Mouse (Mus musculus) embryonic facial prominence, embryonic 14.5 days (tissue): ENCODE measurements around the gene 4933415A04Rik. TPM values are rescaled to one million over a fixed set of nuclear protein-coding genes. Genes with fewer than 3 reads are reported as not detected.

Experiments
- ATAC-seq: fragments of 200-750 bp; cut with Nextera tagmentation; 2 replicates; pipeline ENCODE4 v1.8.0; 2017; ENCODE audit warnings: low read depth, moderate number of reproducible peaks, moderate TSS enrichment
- DNase-seq: peaks from one replicate; pipeline ENCODE4 v3.0.0-alpha.2; 2015; ENCODE audit warnings: low spot score
- H3K27ac ChIP-seq: fragments of 300-500 bp; sonication (generic); replicated peaks from 2 replicates; pipeline ENCODE4 v1.5.1; 2014; ENCODE audit warnings: low read depth, mild to moderate bottlenecking, low read length, moderate library complexity
- H3K27me3 ChIP-seq: fragments of 300-500 bp; sonication (generic); replicated peaks from 2 replicates; pipeline ENCODE4 v1.6.1; 2014; ENCODE audit warnings: low read length; ENCODE audit not compliant: control insufficient read depth, insufficient read depth
- H3K36me3 ChIP-seq: fragments of 300-500 bp; sonication (generic); 2 replicates; pipeline ENCODE4 v1.6.1; 2014; ENCODE audit warnings: low read length, mixed read lengths; ENCODE audit not compliant: control insufficient read depth, insufficient read depth
- H3K4me1 ChIP-seq: fragments of 300-500 bp; sonication (generic); 2 replicates; pipeline ENCODE4 v1.6.1; 2014; ENCODE audit warnings: antibody characterized with exemption, low read length; ENCODE audit not compliant: control insufficient read depth, insufficient read depth
- H3K4me2 ChIP-seq: fragments of 300-500 bp; sonication (generic); 2 replicates; pipeline ENCODE4 v1.6.1; 2014; ENCODE audit warnings: low read depth, mild to moderate bottlenecking, low read length, moderate library complexity, mixed read lengths
- H3K4me3 ChIP-seq: fragments of 300-500 bp; sonication (generic); 2 replicates; pipeline ENCODE4 v1.5.1; 2014; ENCODE audit warnings: low read depth, mild to moderate bottlenecking, low read length
- H3K9ac ChIP-seq: fragments of 300-500 bp; sonication (generic); 2 replicates; pipeline ENCODE4 v1.6.1; 2014; ENCODE audit warnings: low read depth, mild to moderate bottlenecking, low read length, moderate library complexity, mixed read lengths
- H3K9me3 ChIP-seq: fragments of 300-500 bp; sonication (generic); 2 replicates; pipeline ENCODE4 v1.6.1; 2016; ENCODE audit warnings: low read length; ENCODE audit not compliant: control insufficient read depth
- WGBS: fragments of 180-500 bp; shearing (Covaris S2); extraction: QIAGEN DNeasy Blood & Tissue Kit; methylation state at CpG from one replicate; pipeline ENCODE4 v1.1.7; 2014; 5-methylcytosine and 5-hydroxymethylcytosine counted together
- polyA plus RNA-seq: library from polyadenylated mRNA; unstranded; fragments of >200 nt; fragmentation: Nextera tagmentation; extraction: Ambion mirVana; gene quantifications from 2 replicates; pipeline ENCODE4 v1.2.1, GENCODE M21; 2014

The 4933415A04Rik gene
- polyA plus RNA-seq, 1 experiment from 2014 or later, result 2.2 TPM

GRCm38 (mm10) chr11:43548657-43549435 lies 38.0 kb upstream of the 4933415A04Rik start:
- no peaks in the 10 kb centered on the region for H3K36me3 ChIP-seq
- H3K9me3 ChIP-seq, result no peaks in the 10 kb centered on the region
- H3K4me2 ChIP-seq, result no peak overlapping the region
- ATAC-seq (no peak), DNase-seq (no peak)
- H3K4me3 ChIP-seq, result no peak overlapping the region
- 59% methylated on average over 12 of the region's 12 CpGs for WGBS
- H3K27ac ChIP-seq, result no peak overlapping the region
- peaks cover 10% of the 10 kb centered on the region; the same call in 1 of the 2 replicates for H3K4me1 ChIP-seq
- no peaks in the 10 kb centered on the region for H3K27me3 ChIP-seq
- H3K9ac ChIP-seq, result no peak overlapping the region

DNA sequence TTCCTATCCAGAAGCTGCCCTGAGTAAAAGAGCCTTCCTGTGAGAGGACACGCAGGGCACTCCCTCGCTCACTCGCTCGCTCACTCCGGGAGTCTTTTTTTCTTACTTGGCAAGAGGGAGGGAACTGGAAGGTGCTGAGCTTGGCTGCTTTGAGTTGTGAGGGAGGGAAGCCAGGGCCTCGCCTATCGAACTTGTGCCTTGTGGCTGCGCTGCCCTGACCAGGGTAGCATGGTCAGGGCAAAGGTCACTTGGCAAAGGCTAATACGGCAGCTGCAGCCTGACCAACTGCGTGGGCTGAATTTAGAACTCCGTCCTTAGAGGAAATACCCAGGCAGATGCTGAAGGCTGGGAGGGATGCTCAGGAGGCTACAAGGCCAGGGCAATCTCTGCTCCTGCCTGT lies 37.1 kb upstream of the 4933415A04Rik start:
- Histone ChIP-seq H3K4me1 (peaks cover 10% of the 10 kb centered on the region; the same call in 1 of the 2 replicates), H3K4me2 (no peak overlapping the region), H3K9me3 (no peaks in the 10 kb centered on the region), H3K4me3 (no peak overlapping the region), H3K27me3 (no peaks in the 10 kb centered on the region), H3K36me3 (no peaks in the 10 kb centered on the region), H3K9ac (no peak overlapping the region), H3K27ac (no peak overlapping the region)
- ATAC-seq (no peak), DNase-seq (no peak)
- WGBS, result 40% methylated on average over 11 of the region's 11 CpGs

DNA sequence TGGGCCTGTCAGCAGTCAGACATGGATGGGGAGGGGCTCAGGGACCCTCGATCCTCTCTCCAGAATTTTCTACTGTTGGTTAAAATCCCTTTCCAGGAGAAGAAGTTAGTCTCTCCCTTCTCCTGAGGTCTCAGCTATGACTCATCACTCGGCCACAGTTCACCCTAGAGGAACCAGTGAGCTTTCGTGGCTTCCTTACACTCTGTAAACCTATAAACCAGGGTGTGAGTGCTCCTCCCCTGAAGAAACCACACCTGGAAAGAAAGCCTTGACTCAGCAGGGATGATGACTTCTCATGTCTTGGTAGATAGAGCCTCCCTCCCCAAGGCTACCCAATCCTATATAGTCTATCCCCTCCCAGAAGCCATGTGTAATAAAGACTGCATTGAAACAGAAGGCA lies 35.1 kb upstream of the 4933415A04Rik start:
- 79% methylated on average over 3 of the region's 3 CpGs for WGBS
- Histone ChIP-seq H3K4me3 (no peak overlapping the region), H3K36me3 (no peaks in the 10 kb centered on the region), H3K27me3 (no peaks in the 10 kb centered on the region), H3K27ac (no peak overlapping the region), H3K4me2 (no peak overlapping the region), H3K9ac (no peak overlapping the region), H3K4me1 (peaks cover 7% of the 10 kb centered on the region; the same call in 1 of the 2 replicates), H3K9me3 (no peaks in the 10 kb centered on the region)
- DNase-seq (no peak), ATAC-seq (no peak)

GRCm38 (mm10) chr11:43552675-43553074 lies 34.2 kb upstream of the 4933415A04Rik start:
- ATAC-seq, result no peak
- no peak for DNase-seq
- Histone ChIP-seq H3K4me1 (peaks cover 7% of the 10 kb centered on the region; the same call in 1 of the 2 replicates), H3K4me2 (no peak overlapping the region), H3K27me3 (no peaks in the 10 kb centered on the region), H3K4me3 (no peak overlapping the region), H3K9me3 (no peaks in the 10 kb centered on the region), H3K27ac (no peak overlapping the region), H3K9ac (no peak overlapping the region), H3K36me3 (peaks cover 9% of the 10 kb centered on the region; the same call in 1 of the 2 replicates)
- 73% methylated on average over 6 of the region's 6 CpGs for WGBS

DNA sequence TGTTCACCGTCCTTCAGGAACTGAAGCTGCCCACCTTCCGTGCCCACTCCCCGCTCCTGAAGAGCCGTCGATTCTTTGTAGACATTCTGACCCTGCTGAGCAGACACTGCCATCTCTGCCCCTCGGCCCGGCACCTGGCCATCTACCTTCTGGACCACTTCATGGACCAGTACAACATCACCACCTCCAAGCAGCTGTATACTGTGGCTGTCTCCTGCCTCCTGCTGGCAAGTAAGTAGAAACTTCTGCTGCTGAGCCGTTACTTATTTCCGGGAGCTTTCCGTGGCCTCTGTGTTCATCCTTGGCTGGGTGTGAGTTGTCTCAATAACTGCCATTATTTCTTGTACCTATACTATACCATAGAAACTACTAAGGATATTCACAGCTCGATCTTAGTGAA lies 30.3 kb upstream of the 4933415A04Rik start:
- Histone ChIP-seq H3K27me3 (no peaks in the 10 kb centered on the region), H3K4me2 (no peak overlapping the region), H3K4me1 (no peaks in the 10 kb centered on the region), H3K9me3 (no peaks in the 10 kb centered on the region), H3K36me3 (peaks cover 25% of the 10 kb centered on the region), H3K4me3 (no peak overlapping the region), H3K9ac (no peak overlapping the region), H3K27ac (no peak overlapping the region)
- no peak for DNase-seq
- WGBS, result 86% methylated on average over 11 of the region's 11 CpGs
- ATAC-seq, result no peak

DNA sequence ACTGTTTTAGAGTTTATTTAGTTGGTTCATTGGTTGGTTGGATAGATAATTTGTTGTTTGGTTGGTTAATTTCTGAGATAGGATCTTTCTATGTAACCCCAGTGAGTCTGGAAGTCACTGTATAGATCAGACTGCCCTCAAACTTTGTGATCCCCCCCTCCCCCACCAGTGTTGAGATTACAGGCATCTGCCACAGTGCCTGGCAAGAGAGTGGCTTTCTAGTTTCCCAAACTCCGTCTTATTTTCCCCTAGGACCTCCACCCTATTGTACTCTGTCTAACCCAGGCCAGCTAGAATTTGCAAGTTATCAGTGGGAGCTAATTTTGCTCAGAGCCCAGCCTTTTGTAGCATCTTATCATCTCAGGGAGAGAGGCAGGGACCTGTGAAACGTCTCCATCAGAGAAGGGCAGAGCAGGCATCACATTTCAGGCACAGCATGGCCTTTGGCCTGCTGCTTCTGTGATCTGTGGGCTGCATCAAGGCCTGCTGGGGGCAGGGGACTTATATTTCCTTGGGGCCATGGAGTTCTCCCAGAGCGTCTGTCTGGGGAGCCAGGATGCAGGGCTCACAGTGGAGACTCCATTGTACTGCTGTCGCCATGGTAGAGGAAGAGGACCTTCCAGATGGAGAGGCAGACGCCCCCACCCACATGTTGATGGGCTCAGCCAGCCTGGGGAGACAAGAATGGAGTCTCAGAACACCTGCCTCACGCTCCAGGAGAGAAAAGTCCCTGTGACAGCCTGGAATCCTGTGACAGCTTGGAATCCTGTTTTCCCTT lies 27.1 kb upstream of the 4933415A04Rik start:
- no peaks in the 10 kb centered on the region for H3K9me3 ChIP-seq
- no peaks in the 10 kb centered on the region for H3K27me3 ChIP-seq
- 8% methylated on average over 4 of the region's 6 CpGs for WGBS
- ATAC-seq (peak; percentile 44; the same call in 1 of the 2 replicates), DNase-seq (no peak)
- H3K9ac ChIP-seq, result no peak overlapping the region
- H3K36me3 ChIP-seq, result peaks cover 25% of the 10 kb centered on the region
- H3K4me2 ChIP-seq, result no peak overlapping the region
- no peak overlapping the region for H3K4me3 ChIP-seq
- no peak overlapping the region for H3K27ac ChIP-seq
- 0 out of 2 replicates have a peak, but pooled peaks cover 3% of the 10 kb centered on the region for H3K4me1 ChIP-seq

GRCm38 (mm10) chr11:43563654-43564244 lies 23.1 kb upstream of the 4933415A04Rik start:
- ATAC-seq (peak; percentile 39; the same call in 1 of the 2 replicates), DNase-seq (no peak)
- Histone ChIP-seq H3K4me2 (no peak overlapping the region), H3K27me3 (no peaks in the 10 kb centered on the region), H3K9ac (no peak overlapping the region), H3K36me3 (peaks cover 6% of the 10 kb centered on the region; the same call in 1 of the 2 replicates), H3K27ac (no peak overlapping the region), H3K9me3 (no peaks in the 10 kb centered on the region), H3K4me1 (peaks cover 8% of the 10 kb centered on the region), H3K4me3 (no peak overlapping the region)
- 68% methylated on average over 10 of the region's 10 CpGs for WGBS

- Histone ChIP-seq H3K27me3 (no peaks in the 10 kb centered on the region), H3K36me3 (0 out of 2 replicates have a peak, but pooled peaks cover 2% of the 10 kb centered on the region), H3K27ac (0 out of 2 replicates have a peak overlapping the region, but pooled peaks have one; percentile 9), H3K9ac (no peak overlapping the region), H3K4me3 (no peak overlapping the region), H3K4me1 (peaks cover 8% of the 10 kb centered on the region), H3K9me3 (no peaks in the 10 kb centered on the region), H3K4me2 (no peak overlapping the region)
- no peak for DNase-seq
- ATAC-seq, result no peak
- 45% methylated on average over 2 of the region's 2 CpGs for WGBS
Measured at GRCm38 (mm10) chr11:43565414-43565813, 21.4 kb upstream of the 4933415A04Rik start.
